Mouse (Mus musculus): ENCODE measurements around the gene Akr1c12.
"Not testable (repeated sequence)": the region's sequence is repeated elsewhere in the genome, so short reads cannot be mapped to it uniquely, and the experiment has no call there.

- TF ChIP-seq CTCF (IDR thresholded peaks at IDR 0.05; ENCODE audit: borderline replicate concordance, extremely low read depth, insufficient read depth, insufficient read length); POLR2A (IDR thresholded peaks at IDR 0.05; ENCODE audit: borderline replicate concordance, extremely low read depth, insufficient read depth, insufficient read length, poor library complexity, severe bottlenecking): not testable (repeated sequence)
Observed at GRCm38 (mm10) chr13:4265455-4265854, 13.8 kb downstream of the Akr1c12 start.

Measured in brain, embryonic 14.5 days (tissue).